Mouse (Mus musculus) stomach, postnatal 0 days (tissue): ENCODE data around the gene Cox8a. TPM values are rescaled to one million over a fixed set of nuclear protein-coding genes. Genes with fewer than 3 reads are reported as not detected.
A peak's percentile ranks its signal among the peaks of the same experiment; 100 is the strongest.

Experiments used
- ATAC-seq: fragments of 200-750 bp; cut with Nextera tagmentation; 2 replicates; pipeline ENCODE4 v1.8.0; 2017; ENCODE audit not compliant: low FRiP score, low TSS enrichment
- DNase-seq: peaks from one replicate; pipeline ENCODE4 v3.0.0-alpha.2; 2016; ENCODE audit warnings: low spot score
- H3K27ac ChIP-seq: fragments of 300-500 bp; sonication (generic); replicated peaks from 2 replicates; pipeline ENCODE4 v1.5.1; 2014; ENCODE audit warnings: mild to moderate bottlenecking, control low read depth
- H3K27me3 ChIP-seq: fragments of 300-500 bp; sonication (generic); 2 replicates; pipeline ENCODE4 v1.6.1; 2014; ENCODE audit warnings: low read length; ENCODE audit not compliant: control insufficient read depth, insufficient read depth
- H3K36me3 ChIP-seq: fragments of 300-500 bp; sonication (generic); 2 replicates; pipeline ENCODE4 v1.6.1; 2014; ENCODE audit warnings: low read length, mixed read lengths; ENCODE audit not compliant: control insufficient read depth, insufficient read depth
- H3K4me1 ChIP-seq: fragments of 300-500 bp; sonication (generic); replicated peaks from 2 replicates; pipeline ENCODE4 v1.6.1; 2014; ENCODE audit warnings: antibody characterized with exemption; ENCODE audit not compliant: control insufficient read depth, insufficient read depth
- H3K4me2 ChIP-seq: fragments of 300-500 bp; sonication (generic); replicated peaks from 2 replicates; pipeline ENCODE4 v1.6.1; 2014; ENCODE audit warnings: low read depth, mild to moderate bottlenecking, control low read depth, moderate library complexity
- H3K4me3 ChIP-seq: fragments of 300-500 bp; sonication (generic); 2 replicates; pipeline ENCODE4 v1.5.1; 2014; ENCODE audit warnings: low read depth, low read length, control low read depth
- H3K9ac ChIP-seq: fragments of 300-500 bp; sonication (generic); 2 replicates; pipeline ENCODE4 v1.6.1; 2014; ENCODE audit warnings: mild to moderate bottlenecking, low read length, control low read depth, mixed read lengths
- H3K9me3 ChIP-seq: fragments of 300-500 bp; sonication (generic); 2 replicates; pipeline ENCODE4 v1.6.1; 2016; ENCODE audit warnings: low read length; ENCODE audit not compliant: control insufficient read depth
- CTCF ChIP-seq: IDR thresholded peaks from 2 replicates; pipeline ENCODE4 v1.5.1; 2016; ENCODE audit warnings: antibody characterized with exemption, low read depth, mild to moderate bottlenecking, moderate library complexity
- EP300 ChIP-seq: optimal IDR thresholded peaks from 2 replicates; pipeline ENCODE3; 2016; ENCODE audit warnings: antibody characterized with exemption
- WGBS: fragments of 180-500 bp; shearing (Covaris S2); extraction: QIAGEN DNeasy Blood & Tissue Kit; methylation state at CpG from one replicate; pipeline ENCODE4 v1.1.7; 2014; 5-methylcytosine and 5-hydroxymethylcytosine counted together
- polyA plus RNA-seq: library from polyadenylated mRNA; unstranded; fragments of >200 nt; fragmentation: Nextera tagmentation; extraction: Ambion mirVana; gene quantifications from 2 replicates; pipeline ENCODE4 v1.2.1, GENCODE M21; 2015

Cox8a gene
- polyA plus RNA-seq = 1,651 and 1,766 TPM in 2 replicates

DNA sequence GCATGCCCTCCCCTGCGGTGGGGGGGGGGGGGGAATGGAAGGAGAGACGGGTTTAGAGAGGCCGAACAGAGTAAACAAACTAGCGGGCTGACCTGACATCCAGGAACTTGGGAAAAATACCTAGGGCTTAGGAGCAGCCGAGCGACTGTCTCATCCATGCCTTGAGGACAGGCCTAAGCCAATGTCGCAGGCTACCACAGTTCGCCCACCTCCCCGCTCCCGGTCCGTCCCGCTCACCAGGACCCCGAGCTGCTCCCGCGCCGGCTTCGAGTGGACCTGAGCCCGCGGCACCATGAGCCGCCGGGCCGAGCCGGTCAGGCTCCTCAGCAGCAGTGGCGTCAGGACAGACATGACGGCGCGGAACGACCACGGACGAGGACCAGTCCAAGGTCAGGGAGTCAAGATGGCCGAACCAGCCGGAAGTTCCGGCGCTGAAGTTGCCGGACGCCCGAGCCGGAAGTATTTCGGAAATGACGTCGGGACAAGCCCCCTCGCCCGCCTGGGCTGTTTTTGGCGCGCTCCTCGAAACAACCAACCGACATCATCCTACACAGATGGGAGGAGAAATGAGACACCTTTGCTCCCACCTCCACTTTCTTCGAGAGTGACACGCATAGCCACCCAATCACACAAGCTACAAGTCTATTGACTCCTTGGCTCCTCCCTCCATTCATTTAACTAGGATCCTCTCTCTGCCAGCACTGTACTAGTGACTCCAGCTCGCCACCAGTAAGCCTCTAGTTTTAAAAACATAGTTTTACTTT is at the start of gene Cox8a:
Gene Cox8a, minus strand, starts transcription at position 455 of the 764 bp plus-strand sequence.
- DNase-seq (peak; percentile 98), ATAC-seq (peak; percentile 97)
- peak within 1 kb of the TSS; percentile 87 for H3K4me3 ChIP-seq
- H3K4me2 ChIP-seq = peak within 1 kb of the TSS; percentile 66
- TF ChIP-seq CTCF (0 out of 2 replicates have a peak, but pooled peaks have one; percentile 7), EP300 (no peak)
- H3K27ac ChIP-seq = peak within 1 kb of the TSS; percentile 92
- peaks cover 5% of the 10 kb centered on the region; the same call in 1 of the 2 replicates for H3K36me3 ChIP-seq
- no peaks in the 10 kb centered on the region for H3K9me3 ChIP-seq
- no peaks in the 10 kb centered on the region for H3K27me3 ChIP-seq
- WGBS = under 1% methylated on average over 50 of the region's 50 CpGs
- 0 out of 2 replicates have a peak, but pooled peaks cover 3% of the 10 kb centered on the region for H3K4me1 ChIP-seq
- peak within 1 kb of the TSS; percentile 90 for H3K9ac ChIP-seq

DNA sequence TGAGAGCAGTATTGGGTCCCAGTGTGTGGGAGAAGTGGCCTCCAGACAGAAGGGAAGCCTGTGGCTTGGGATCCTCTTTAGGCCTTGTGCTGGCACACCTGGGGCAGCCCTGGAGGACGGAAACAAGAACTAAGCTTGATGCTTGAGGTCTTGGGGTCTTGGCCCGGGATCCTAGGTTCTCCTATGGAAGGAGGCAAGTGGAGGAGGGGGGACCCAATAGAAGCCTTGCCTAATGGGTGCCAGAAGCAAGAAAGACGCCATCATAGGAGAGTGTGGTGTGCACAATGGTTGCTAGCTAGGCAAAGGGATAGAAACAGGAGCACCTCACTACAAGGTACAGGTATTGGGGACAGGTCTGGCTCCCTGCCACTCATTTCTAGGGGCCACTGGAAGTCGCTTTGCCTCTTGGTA is 49.0 kb upstream of the Cox8a start:
- WGBS = 66% methylated on average over 4 of the region's 4 CpGs
- no peaks in the 10 kb centered on the region for H3K27me3 ChIP-seq
- no peak overlapping the region for H3K27ac ChIP-seq
- no peaks in the 10 kb centered on the region for H3K9me3 ChIP-seq
- H3K4me3 ChIP-seq = no peak overlapping the region
- no peak overlapping the region for H3K4me2 ChIP-seq
- H3K36me3 ChIP-seq = no peaks in the 10 kb centered on the region
- TF ChIP-seq CTCF (no peak), EP300 (no peak)
- no peak for ATAC-seq
- DNase-seq = no peak
- no peak overlapping the region for H3K9ac ChIP-seq
- peaks cover 24% of the 10 kb centered on the region for H3K4me1 ChIP-seq

DNA sequence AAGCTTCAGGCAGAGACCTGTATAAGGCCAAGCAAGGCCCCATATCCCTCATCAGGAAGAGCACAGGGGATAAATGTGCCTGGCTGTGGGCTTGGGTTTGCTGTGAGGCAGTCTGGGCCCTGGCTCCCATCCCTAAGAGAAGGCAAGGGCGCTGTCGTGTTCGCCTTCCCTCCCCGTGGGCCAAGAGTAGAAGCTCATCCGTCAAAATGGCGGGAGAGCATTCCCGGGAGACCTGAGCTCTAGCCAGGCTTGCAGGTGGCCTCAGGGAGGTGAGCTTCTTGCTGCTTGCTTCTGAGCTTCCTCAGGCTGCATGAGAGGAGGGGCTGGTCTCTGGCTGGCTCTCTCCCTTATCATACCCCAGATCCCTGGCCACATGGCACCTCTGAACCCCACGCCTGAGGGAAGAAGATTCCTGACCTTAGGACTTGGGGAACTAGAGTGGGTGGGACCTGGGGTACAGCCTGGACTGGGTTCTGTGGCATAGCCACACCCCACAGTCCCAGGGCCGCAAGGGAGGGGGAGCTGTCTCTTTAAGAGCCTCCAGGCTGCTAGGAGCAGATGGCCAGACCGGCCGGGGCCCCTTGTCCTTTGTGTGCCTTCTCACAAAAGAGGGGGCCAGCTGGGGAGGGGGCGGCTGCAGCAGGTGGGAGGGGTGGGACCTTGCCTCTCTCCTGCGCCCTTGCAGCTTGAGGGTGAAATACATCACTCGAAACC is 48.2 kb upstream of the Cox8a start:
- DNase-seq (no peak), ATAC-seq (no peak)
- Histone ChIP-seq H3K4me1 (peaks cover 24% of the 10 kb centered on the region), H3K9me3 (no peaks in the 10 kb centered on the region), H3K9ac (peak overlapping the region; percentile 23), H3K4me2 (no peak overlapping the region), H3K4me3 (no peak overlapping the region), H3K36me3 (no peaks in the 10 kb centered on the region), H3K27ac (peak overlapping the region; percentile 45), H3K27me3 (no peaks in the 10 kb centered on the region)
- TF ChIP-seq EP300 (no peak), CTCF (no peak)
- 30% methylated on average over 14 of the region's 14 CpGs for WGBS

DNA sequence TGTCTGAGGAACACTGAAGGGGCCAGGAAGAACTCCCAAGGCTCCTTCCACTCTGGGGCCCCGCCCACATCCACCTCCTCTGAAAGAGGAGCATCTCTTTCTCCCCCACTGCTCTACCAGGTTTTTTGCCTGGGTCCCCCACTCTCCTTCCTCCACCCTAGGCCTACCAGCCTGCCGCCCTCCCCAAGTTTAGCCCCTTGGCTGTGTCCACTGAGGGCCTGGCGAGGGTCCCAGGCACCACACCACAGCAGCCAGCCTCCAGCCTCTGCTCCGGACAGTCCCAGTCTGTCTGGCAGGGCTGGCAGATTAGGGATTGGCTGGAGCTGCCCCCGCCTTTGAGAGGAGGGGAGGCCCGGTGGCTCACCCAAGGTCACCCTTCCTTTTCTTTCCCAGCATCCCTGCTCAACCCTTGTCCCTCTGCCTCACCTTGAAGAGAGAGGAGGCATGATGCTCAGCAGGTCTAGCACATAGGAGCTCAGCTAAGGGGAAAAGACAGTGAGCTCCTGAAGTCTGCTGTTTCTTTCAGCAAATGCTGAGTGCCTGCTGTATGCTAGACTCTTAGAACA is 47.4 kb upstream of the Cox8a start:
- Histone ChIP-seq H3K9ac (no peak overlapping the region), H3K36me3 (no peaks in the 10 kb centered on the region), H3K9me3 (no peaks in the 10 kb centered on the region), H3K4me2 (no peak overlapping the region), H3K4me1 (peaks cover 24% of the 10 kb centered on the region), H3K27me3 (no peaks in the 10 kb centered on the region), H3K27ac (no peak overlapping the region; the same call in 1 of the 2 replicates), H3K4me3 (no peak overlapping the region)
- ATAC-seq (no peak), DNase-seq (no peak)
- TF ChIP-seq EP300 = no peak
- TF ChIP-seq CTCF = no peak
- WGBS = 26% methylated on average over 6 of the region's 6 CpGs

DNA sequence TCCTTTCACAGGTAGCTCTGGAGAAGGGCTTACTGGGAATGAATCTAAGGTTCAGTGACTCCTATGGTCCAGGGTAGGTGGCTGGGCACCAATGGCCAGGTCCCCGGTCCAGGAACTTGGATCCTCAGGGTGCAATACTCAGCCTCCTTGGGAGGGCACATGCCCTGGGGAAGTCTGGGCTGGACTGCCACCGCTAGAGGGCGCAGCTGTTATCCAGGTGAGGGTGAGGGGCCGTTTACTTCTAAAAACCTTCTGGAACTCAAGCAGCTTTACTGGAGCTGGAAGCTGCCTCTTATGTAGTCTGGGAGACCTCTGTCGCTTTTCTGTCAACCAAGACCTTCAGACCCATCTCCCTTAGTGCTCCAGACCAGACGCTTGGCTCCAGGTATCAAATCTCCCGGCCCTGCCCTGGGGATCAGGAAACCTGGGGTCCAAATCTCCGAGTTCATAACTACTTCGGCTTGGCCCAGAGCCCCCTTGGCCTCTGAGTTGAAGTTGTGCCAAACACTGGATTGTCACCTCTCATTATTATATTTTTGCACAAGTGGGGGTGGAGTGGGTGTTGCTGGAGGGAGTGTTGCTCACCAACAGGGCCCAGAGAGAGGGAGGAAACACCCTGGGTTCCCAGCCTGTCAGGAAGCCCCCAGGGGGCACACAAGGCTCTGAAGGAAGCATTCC is 46.8 kb upstream of the Cox8a start:
- TF ChIP-seq CTCF = peak; percentile 91
- no peak for TF ChIP-seq EP300
- no peaks in the 10 kb centered on the region for H3K9me3 ChIP-seq
- ATAC-seq = no peak
- 17% methylated on average over 9 of the region's 9 CpGs for WGBS
- H3K4me3 ChIP-seq = no peak overlapping the region
- DNase-seq = peak; percentile 88
- no peak overlapping the region for H3K4me2 ChIP-seq
- H3K36me3 ChIP-seq = no peaks in the 10 kb centered on the region
- no peak overlapping the region for H3K9ac ChIP-seq
- H3K27ac ChIP-seq = no peak overlapping the region
- H3K27me3 ChIP-seq = no peaks in the 10 kb centered on the region
- peaks cover 22% of the 10 kb centered on the region for H3K4me1 ChIP-seq
